Mouse (Mus musculus) megakaryocyte, embryonic 14.5 days (primary cell): Measurements from ENCODE around the gene Prmt1. TPM values are rescaled to one million over a fixed set of nuclear protein-coding genes. Genes with fewer than 3 reads are reported as not detected.

Source experiments
- H3K27me3 ChIP-seq: replicated peaks from 2 replicates; pipeline ENCODE3; 2012; ENCODE audit warnings: inconsistent platforms
- H3K36me3 ChIP-seq: replicated peaks from 2 replicates; pipeline ENCODE3; 2012; ENCODE audit warnings: low read length, inconsistent platforms, mixed read lengths
- H3K4me1 ChIP-seq: 2 replicates; pipeline ENCODE4 v1.6.1; 2012; ENCODE audit warnings: inconsistent platforms
- H3K4me3 ChIP-seq: replicated peaks from 2 replicates; pipeline ENCODE3; 2012; ENCODE audit warnings: moderate library complexity, mild to moderate bottlenecking, inconsistent platforms
- H3K9me3 ChIP-seq: 2 replicates; pipeline ENCODE4 v1.6.1; 2012; ENCODE audit warnings: inconsistent platforms
- FLI1 ChIP-seq: IDR thresholded peaks from 2 replicates; pipeline ENCODE4 v1.6.1; 2012; ENCODE audit warnings: low read length, inconsistent platforms, mixed read lengths
- GATA1 ChIP-seq: IDR thresholded peaks from 3 replicates; pipeline ENCODE4 v1.6.1; 2012; ENCODE audit warnings: mixed read lengths, low read length, inconsistent platforms, borderline replicate concordance
- polyA plus RNA-seq: library from polyadenylated mRNA; stranded (reverse); fragments of >175 nt; gene quantifications from 2 replicates; pipeline ENCODE4 v1.2.3, GENCODE M21; 2012; ENCODE audit warnings: low replicate concordance; ENCODE audit not compliant: insufficient read depth

The Prmt1 gene
- polyA plus RNA-seq, 1 experiment, result 74.9 TPM

DNA sequence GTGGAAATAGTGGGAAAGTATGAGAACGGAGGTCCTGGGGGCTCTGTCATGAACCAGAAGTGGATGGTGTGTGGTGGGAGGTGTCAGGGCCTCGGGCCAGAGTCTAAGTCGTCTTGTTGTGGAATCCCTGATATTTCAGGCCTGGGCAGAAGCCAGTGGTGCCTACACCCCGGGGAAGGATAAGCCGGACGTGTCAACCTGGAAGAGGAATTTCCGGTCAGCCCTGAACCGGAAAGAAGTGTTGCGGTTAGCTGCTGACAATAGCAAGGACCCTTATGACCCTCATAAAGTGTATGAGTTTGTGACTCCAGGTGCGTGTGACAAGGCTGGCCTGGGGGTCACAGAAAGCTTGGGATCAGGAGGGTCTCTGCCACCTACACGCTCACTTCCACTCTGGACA, 13.4 kb upstream of the Prmt1 start:
- Histone ChIP-seq H3K4me1 (peaks cover 86% of the 10 kb centered on the region), H3K4me3 (peak overlapping the region; percentile 78)

DNA sequence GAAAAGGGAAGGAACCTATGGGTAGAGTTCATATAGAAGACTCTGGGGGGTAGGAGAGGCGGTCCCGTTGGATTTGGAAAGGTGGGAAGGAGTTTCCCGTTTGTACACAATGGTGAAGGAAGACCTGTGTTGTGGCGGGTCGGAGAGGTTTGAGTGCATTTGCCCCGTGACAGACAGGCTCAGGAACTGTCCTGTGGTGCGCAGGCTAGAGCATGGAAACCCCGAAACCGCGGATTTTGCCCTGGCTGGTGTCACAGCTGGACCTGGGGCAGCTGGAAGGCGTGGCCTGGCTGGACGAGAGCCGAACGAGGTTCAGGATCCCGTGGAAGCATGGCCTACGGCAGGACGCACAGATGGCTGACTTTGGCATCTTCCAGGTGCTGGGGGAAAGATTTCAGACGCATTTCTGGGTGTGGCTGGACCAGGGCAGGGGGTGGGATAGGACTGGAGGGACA, 12.2 kb upstream of the Prmt1 start, which contains the start of gene Bcl2l12:
TSS of gene Bcl2l12 (minus strand) at position 212 of the 455 bp plus-strand sequence.
- Histone ChIP-seq H3K27me3 (no peaks in the 10 kb centered on the region), H3K4me3 (peak within 1 kb of the TSS; percentile 99), H3K9me3 (no peaks in the 10 kb centered on the region), H3K4me1 (peaks cover 77% of the 10 kb centered on the region), H3K36me3 (peaks cover 74% of the 10 kb centered on the region)
- TF ChIP-seq FLI1 (no peak), GATA1 (no peak)

More for the DNA sequence above, 13.4 kb upstream of the Prmt1 start:
- Histone ChIP-seq H3K27me3 (no peaks in the 10 kb centered on the region), H3K36me3 (peaks cover 73% of the 10 kb centered on the region), H3K9me3 (no peaks in the 10 kb centered on the region)
- TF ChIP-seq FLI1 (no peak), GATA1 (no peak)

DNA sequence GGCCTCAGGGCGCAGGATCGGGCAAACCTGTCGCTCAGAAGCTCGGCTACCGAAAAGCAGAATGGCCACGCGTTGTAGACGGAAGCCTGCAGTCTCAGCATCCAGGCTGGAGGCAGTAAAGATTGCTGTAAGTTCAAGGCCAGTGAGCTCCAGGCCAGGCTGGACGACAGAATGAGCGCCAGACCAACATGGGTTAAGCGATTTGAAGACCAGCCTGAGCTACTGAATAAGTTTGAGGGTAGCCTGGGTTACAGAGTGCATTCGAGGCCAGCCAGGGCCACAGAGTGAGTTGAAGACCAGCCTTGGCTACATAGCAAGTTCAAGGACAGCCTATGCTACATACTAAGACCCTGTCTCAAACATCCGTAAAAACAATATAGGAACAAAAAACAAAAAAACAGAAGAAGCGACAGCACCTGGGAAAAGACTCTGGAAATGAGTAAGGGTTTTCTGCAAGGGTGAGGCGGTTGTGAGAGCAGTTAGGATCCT, 11.6 kb upstream of the Prmt1 start:
- peaks cover 73% of the 10 kb centered on the region for H3K4me1 ChIP-seq
- H3K4me3 ChIP-seq, result peak overlapping the region; percentile 99
- no peaks in the 10 kb centered on the region for H3K9me3 ChIP-seq
- no peak for TF ChIP-seq FLI1
- no peak for TF ChIP-seq GATA1
- no peaks in the 10 kb centered on the region for H3K27me3 ChIP-seq
- peaks cover 74% of the 10 kb centered on the region for H3K36me3 ChIP-seq

DNA sequence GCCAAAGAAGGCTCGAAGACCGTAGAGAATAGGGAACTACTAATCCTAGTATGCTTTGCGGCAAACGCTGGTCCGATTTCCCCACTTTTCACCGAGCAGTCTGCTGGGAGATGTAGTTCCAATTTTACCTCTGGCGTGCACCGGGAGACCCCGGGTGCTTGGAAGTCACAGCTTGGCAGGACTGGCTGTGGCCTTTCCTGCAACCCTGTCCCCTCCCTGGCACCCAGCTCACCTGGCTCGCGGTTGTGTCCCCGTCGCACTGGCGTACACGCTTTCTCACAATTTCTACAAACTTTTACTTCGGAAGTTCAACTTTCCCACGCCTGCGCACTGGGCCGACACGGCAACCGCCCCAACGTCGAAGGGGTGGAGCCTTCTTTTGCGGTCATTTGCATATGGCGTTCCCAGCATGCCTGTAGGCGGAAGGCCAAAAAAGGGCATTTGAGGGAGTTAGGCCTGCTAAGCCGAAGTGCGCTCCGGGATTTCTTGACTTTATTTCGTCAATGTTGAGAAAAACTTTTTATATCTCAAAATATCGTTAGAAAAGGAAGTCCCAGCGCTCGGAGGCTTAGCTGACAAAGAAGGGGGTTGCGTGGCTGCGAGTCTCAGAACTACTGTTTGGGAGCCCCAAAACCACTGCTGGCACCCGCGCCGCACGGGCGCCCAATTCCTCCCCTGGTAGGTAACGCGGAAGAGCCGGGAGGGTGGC, 11.0 kb upstream of the Prmt1 start, which contains the start of gene Irf3:
TSS of gene Irf3 (plus strand) at position 418 of the 709 bp plus-strand sequence.
- no peaks in the 10 kb centered on the region for H3K27me3 ChIP-seq

DNA sequence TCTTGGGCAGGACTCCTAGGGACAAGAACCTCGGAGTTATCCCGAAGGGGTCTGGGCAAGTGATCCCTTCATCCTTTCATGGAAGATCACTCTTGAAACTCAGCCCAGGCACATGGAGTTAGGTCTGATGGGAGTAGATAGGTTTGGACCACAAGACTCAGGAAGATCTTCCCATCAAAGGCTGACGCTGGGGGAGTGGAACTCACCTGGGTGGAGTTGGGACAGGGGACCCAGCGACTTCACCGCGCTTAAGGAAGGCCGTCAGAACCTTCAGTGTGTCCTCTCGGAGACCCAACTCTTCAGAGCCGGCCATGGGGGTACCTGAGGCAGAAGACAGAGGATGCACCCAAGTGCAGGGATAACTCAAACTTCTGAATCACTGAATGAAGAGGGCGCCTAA, 10.3 kb upstream of the Prmt1 start:
- H3K4me1 ChIP-seq, result peaks cover 66% of the 10 kb centered on the region
- TF ChIP-seq GATA1, result no peak
- no peak for TF ChIP-seq FLI1
- H3K36me3 ChIP-seq, result peaks cover 74% of the 10 kb centered on the region
- H3K4me3 ChIP-seq, result peak overlapping the region; percentile 99
- H3K9me3 ChIP-seq, result no peaks in the 10 kb centered on the region
- H3K27me3 ChIP-seq, result no peaks in the 10 kb centered on the region

More for the DNA sequence above, 11.0 kb upstream of the Prmt1 start, which contains the start of gene Irf3:
- TF ChIP-seq FLI1, result no peak
- no peak for TF ChIP-seq GATA1
- Histone ChIP-seq H3K4me3 (peak within 1 kb of the TSS; percentile 99), H3K9me3 (no peaks in the 10 kb centered on the region), H3K4me1 (peaks cover 73% of the 10 kb centered on the region), H3K36me3 (peaks cover 74% of the 10 kb centered on the region)

DNA sequence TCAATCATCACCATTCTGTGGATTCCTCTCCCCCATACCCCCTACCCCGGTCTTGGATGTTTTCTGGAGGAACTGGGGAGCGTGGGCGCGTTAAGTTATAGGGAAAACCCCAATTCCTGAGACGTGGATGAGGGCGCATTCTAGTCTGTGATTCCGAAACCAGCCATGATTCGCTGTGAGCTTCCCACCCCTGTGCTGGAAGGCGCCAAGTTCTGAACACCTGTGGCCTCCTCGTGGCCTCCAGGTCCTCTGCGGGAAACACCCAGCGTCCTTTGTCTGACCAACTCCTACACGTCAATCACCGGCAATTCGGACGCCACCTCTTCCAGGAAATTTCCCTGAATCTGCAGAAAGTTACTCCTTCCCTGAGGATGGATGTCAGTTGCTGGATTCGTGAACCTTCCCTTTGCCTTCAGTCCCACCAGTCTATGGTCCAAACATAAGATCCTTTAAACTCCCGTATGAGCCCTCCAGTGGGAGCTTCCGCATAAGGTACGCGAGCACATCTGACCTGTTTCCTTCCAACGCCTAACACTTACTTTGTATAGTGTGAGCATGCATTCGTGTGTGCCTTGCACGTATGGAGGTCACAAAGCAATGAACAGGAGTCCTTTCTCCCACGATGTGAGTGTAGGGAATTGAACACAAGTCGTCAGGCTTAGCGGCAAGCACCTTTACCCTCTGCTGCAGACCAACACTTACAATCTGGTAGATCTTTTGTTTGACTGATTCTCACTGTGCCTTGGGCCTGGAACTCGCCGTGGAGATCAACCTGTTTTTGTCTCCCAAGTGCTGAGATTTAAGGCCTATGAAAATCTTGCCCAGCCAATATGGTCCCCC, 731 bp upstream of the Prmt1 start:
- H3K4me3 ChIP-seq, result peak overlapping the region; percentile 91
- H3K36me3 ChIP-seq, result peaks cover 47% of the 10 kb centered on the region
- peaks cover 53% of the 10 kb centered on the region for H3K4me1 ChIP-seq
- no peak for TF ChIP-seq GATA1
- no peak for TF ChIP-seq FLI1
- H3K27me3 ChIP-seq, result no peaks in the 10 kb centered on the region
- no peaks in the 10 kb centered on the region for H3K9me3 ChIP-seq

DNA sequence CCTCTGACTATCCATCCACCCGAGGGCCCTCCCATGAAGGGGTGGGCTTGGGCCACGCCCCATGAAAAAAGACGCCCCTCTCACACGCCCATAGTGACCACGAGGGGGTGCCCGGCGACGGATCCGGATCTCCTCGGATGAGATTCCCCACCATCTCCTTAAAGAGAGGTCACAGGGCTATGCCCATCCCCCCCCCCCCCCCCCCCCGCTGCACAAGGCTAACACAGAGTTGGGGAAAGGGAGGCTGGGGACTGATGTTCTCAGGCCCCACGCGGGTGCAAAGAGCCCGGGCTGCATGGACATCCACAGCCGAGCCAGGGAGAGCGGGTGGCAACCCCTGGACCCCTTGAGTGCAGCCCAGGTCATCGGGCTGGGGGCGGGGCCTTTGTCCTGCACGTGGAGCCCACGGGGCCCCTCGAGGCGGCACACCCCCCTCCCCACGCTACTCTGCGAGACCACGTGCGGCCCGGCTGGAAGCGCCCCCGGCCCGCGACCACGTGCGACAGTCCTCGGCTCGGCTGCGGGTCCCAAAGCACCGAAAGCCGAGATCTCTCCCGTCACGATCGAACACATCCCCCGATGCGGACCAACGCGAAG, 675 bp downstream of the Prmt1 start:
- peaks cover 47% of the 10 kb centered on the region for H3K36me3 ChIP-seq
- H3K4me3 ChIP-seq, result peak overlapping the region; percentile 91
- H3K4me1 ChIP-seq, result peaks cover 59% of the 10 kb centered on the region
- TF ChIP-seq GATA1 (no peak), FLI1 (no peak)
- no peaks in the 10 kb centered on the region for H3K27me3 ChIP-seq
- no peaks in the 10 kb centered on the region for H3K9me3 ChIP-seq

DNA sequence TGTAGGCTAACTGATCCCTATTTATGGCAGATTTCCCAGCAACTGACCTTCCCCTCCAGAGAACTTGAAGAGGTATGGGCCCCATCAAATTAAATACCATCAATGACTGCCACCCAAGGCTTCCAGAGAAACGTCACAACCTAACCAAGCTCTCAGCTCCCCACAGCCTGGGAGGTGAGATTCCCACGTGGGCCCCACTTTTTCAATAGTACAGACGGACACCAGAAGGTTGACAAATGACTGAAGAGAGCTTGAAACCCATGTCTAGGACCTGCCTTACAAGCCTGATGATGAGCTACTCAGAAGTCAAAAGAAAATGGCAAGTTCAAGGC, 1.6 kb downstream of the Prmt1 start:
- Histone ChIP-seq H3K4me3 (no peak overlapping the region), H3K27me3 (no peaks in the 10 kb centered on the region), H3K4me1 (peaks cover 59% of the 10 kb centered on the region), H3K9me3 (no peaks in the 10 kb centered on the region), H3K36me3 (peaks cover 47% of the 10 kb centered on the region)
- TF ChIP-seq GATA1 (no peak), FLI1 (no peak)

DNA sequence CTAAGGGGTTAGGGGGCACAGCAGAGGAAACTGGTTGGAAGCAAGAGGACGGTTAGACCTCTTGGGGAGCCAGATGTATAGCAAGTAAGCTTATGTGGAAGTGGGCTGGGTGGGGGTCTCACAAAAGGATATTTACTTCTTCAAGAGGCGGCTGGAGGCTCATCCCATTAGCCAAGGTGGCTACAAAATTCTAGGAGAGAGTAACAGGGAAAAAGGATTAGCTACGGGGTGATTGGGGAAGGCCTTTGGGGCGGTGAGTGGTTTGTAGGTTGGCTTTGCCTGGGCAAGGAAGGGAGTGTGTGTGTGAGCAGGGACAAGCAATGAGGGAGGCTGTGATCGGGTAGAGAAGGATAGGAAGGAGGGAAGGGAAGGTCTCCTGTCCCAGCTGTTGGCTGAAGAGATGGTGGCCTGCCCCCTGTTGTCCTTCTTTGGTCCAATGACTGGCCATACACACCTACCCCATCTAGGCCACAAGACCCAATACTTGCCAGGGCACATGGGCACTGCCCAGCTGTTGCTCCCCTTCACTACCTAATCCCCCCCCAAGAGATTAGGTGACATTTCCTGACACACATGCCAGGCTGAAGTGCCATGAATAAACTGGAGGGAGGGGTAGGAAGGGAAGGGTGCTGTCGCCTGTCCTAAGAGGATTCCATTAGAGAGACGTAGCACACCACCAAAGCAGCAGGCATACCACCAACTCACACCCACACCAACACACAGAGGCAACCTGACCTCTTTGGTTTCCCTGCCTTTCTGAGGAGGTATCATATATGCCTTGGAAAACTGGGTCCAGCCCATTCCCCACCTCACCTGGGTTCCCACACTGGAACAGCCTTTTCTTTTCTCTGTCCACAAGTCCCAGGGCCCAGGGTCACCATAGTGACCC, 2.2 kb downstream of the Prmt1 start:
- H3K27me3 ChIP-seq, result no peaks in the 10 kb centered on the region
- peak overlapping the region; percentile 67 for H3K4me3 ChIP-seq
- H3K4me1 ChIP-seq, result peaks cover 59% of the 10 kb centered on the region
- no peaks in the 10 kb centered on the region for H3K9me3 ChIP-seq
- TF ChIP-seq FLI1, result no peak
- TF ChIP-seq GATA1, result no peak
- peaks cover 49% of the 10 kb centered on the region for H3K36me3 ChIP-seq
